Mouse (Mus musculus): ENCODE measurements at regions not wholly inside any gene's neighbourhood (a gene's known extent, or its start where the extent isn't known, plus 50 kb on each side); places are given as distances from the start of the nearest gene placed in this dataset.

DNA sequence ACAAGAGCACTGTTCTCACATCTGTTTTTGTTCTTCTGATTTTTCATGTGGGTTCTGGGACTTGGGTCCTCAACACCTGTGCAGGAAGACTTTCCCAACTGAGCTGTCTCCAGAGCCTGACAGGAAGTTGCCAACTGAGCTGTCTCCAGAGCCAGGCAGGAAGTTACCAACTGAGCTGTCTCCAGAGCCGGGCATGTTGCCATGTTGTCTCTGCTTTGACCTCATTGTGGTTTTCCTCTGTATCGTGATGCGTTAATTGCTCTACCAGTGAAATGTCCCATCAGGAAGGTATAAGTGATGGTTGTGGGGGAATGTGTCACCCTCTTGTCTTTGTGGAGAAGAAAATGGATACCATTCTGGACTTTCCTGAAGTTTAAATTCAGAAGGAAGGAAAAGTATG, 54.4 kb upstream of the Olfm4 start:
- H3K9ac ChIP-seq (replicated peaks), result no peak overlapping the region
- no peaks in the 10 kb centered on the region for H3K27me3 ChIP-seq
- H3K36me3 ChIP-seq, result no peaks in the 10 kb centered on the region
- no peaks in the 10 kb centered on the region for H3K4me1 ChIP-seq
- no peak overlapping the region for H3K4me2 ChIP-seq (replicated peaks)
- no peaks in the 10 kb centered on the region for H3K9me3 ChIP-seq
- H3K27ac ChIP-seq (replicated peaks), result no peak overlapping the region
- WGBS, result 96% methylated on average over 3 of the region's 3 CpGs
- no peak overlapping the region for H3K4me3 ChIP-seq
- ATAC-seq (ENCODE audit: low FRiP score, low read depth), result no peak

DNA sequence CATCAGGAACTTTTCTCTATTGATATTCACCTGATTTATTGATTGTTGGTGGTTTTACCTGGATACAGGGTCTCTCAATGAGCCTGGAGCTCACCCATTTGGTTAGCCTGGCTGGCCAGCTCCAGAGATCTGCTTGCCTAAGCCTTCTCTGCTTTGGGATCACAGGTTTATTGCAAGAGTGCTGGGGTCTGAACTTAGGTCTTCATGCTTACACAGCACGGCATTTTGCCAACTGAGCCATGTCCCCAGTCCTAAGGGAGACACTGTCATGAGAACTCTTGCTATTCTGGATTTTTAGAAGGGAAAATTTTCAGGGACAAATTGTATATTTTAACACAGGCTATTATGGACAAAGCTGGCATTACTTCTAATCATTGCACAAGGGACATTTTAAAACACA, 56.7 kb upstream of the Olfm4 start:
- 72% methylated on average over 1 of the region's 1 CpGs for WGBS
- no peaks in the 10 kb centered on the region for H3K9me3 ChIP-seq

DNA sequence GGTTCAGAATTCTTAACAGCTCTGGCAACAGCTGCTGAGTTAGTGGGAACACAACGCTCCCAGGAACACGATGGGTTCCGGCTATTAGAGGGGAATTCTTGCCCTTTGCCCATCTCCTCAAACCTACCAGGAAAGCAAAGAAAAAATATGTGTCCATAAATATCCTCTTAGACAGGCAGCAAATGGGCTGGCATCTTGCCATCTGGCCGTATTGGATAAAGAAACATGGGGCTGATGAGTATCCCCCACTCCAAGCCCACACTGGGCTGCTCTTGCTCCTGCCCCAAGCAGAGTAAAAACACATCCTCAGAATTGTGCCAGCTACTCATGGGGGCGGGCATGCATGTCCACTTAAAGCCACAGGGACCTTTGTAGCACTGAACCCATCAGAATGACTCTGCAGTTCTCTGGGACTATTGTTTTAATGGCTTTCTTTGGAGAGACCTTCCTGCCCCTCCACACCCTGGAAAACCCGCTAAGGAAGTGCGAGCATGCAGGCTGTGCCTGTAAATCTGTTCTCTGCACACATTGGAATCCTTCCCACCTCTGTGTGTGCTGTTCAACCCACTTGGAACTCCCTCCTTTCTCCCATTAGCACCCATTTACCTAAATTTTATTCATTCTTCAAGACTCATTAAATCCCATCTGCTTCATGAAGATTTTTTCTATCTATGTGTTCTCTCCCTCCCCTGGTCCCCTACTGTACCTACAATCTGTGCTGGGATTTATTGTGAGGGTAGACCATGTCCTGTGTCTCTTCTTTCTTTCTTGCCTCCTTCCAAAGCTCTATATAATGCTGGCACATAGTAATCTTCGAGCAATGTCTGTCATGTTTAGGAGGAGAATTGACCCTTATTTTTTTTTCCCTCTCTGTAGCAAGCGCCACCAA, 66.7 kb upstream of the Olfm4 start:
- Histone ChIP-seq H3K9ac (replicated peaks) (no peak overlapping the region), H3K36me3 (no peaks in the 10 kb centered on the region), H3K4me2 (replicated peaks) (no peak overlapping the region), H3K27ac (replicated peaks) (no peak overlapping the region), H3K4me3 (no peak overlapping the region), H3K4me1 (no peaks in the 10 kb centered on the region), H3K27me3 (peaks cover 19% of the 10 kb centered on the region), H3K9me3 (no peaks in the 10 kb centered on the region)
- no peak for ATAC-seq (ENCODE audit: low FRiP score, low read depth)
- 82% methylated on average over 9 of the region's 9 CpGs for WGBS

More for the DNA sequence above, 56.7 kb upstream of the Olfm4 start:
- Histone ChIP-seq H3K27me3 (no peaks in the 10 kb centered on the region), H3K4me1 (no peaks in the 10 kb centered on the region), H3K36me3 (no peaks in the 10 kb centered on the region), H3K4me2 (replicated peaks) (no peak overlapping the region), H3K27ac (replicated peaks) (no peak overlapping the region), H3K4me3 (no peak overlapping the region), H3K9ac (replicated peaks) (no peak overlapping the region)
- no peak for ATAC-seq (ENCODE audit: low FRiP score, low read depth)

DNA sequence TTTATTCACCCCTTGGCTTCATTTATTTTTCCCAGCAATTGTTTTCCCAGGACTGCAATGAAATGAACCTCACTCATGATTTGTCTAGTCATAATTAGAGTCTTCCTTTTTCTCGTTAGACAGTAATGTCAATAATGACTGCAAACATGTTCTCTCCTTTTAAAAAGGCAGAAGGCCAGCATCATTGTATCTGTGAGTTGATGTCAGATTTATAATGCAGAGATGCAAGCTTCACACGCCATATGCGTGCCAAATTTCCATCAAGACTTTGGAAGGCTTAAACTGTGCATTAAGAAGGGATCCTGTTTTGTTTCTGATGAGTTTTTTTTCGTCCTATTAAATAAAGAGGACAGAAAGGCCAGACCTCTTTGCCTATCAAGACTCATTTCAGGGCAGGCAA, 68.9 kb upstream of the Olfm4 start:
- Histone ChIP-seq H3K4me1 (peaks cover under 1% of the 10 kb centered on the region; the same call in 1 of the 2 replicates), H3K4me3 (no peak overlapping the region), H3K36me3 (no peaks in the 10 kb centered on the region), H3K27ac (replicated peaks) (no peak overlapping the region), H3K9ac (replicated peaks) (no peak overlapping the region), H3K9me3 (no peaks in the 10 kb centered on the region), H3K4me2 (replicated peaks) (no peak overlapping the region), H3K27me3 (peaks cover 34% of the 10 kb centered on the region)
- no peak for ATAC-seq (ENCODE audit: low FRiP score, low read depth)
- WGBS, result 82% methylated on average over 4 of the region's 4 CpGs

DNA sequence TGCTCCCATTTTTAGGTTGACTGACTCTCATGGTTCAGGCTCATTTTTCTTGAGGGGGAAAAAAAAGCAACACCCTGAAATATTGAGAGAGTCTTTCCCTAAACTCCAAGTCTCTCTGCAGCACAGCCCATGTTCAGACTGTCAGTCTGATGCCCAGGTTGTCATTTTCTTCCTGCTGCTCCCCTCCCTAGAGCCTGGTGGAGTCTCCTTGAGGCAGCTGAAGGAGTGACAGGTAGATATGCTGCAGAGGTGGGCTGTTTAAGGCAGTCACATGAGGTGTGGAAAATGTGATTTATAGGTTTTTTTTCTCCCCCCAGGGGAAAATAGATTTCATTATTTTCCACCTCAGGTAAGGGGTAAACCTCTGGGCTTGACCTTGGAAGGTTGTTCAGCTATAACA, 70.6 kb upstream of the Olfm4 start:
- peaks cover 8% of the 10 kb centered on the region for H3K4me1 ChIP-seq
- no peaks in the 10 kb centered on the region for H3K9me3 ChIP-seq
- no peak overlapping the region for H3K4me3 ChIP-seq
- H3K36me3 ChIP-seq, result no peaks in the 10 kb centered on the region
- peaks cover 44% of the 10 kb centered on the region for H3K27me3 ChIP-seq
- H3K4me2 ChIP-seq (replicated peaks), result no peak overlapping the region
- 0 out of 2 replicates have a peak, but pooled peaks have one; percentile 32 for ATAC-seq (ENCODE audit: low FRiP score, low read depth)
- H3K9ac ChIP-seq (replicated peaks), result no peak overlapping the region
- H3K27ac ChIP-seq (replicated peaks), result no peak overlapping the region

DNA sequence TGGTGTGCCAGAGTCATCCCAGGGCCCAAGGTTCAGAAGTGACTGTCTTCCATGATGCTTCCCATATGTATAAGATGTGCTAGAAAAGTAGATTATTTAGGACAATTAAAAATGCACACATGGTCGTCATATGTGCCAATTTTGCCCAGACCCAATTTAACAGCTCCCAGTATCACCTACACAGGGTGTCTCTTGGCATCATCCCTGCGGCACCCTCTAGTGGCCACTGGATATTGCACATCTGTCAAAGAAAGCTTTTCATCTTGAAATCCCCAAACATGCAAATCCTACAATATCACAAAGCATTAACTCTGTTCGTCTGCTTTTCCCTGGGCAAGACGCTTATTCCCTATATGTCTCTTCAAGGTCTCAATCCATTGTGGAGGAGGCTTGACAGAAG, 71.3 kb upstream of the Olfm4 start:
- ATAC-seq (ENCODE audit: low FRiP score, low read depth), result no peak
- WGBS, result 45% methylated on average over 4 of the region's 4 CpGs
- H3K4me1 ChIP-seq, result peaks cover 8% of the 10 kb centered on the region
- no peaks in the 10 kb centered on the region for H3K9me3 ChIP-seq
- H3K27ac ChIP-seq (replicated peaks), result no peak overlapping the region
- H3K27me3 ChIP-seq, result peaks cover 51% of the 10 kb centered on the region
- H3K4me3 ChIP-seq, result no peak overlapping the region
- no peaks in the 10 kb centered on the region for H3K36me3 ChIP-seq
- H3K4me2 ChIP-seq (replicated peaks), result no peak overlapping the region
- no peak overlapping the region for H3K9ac ChIP-seq (replicated peaks)

DNA sequence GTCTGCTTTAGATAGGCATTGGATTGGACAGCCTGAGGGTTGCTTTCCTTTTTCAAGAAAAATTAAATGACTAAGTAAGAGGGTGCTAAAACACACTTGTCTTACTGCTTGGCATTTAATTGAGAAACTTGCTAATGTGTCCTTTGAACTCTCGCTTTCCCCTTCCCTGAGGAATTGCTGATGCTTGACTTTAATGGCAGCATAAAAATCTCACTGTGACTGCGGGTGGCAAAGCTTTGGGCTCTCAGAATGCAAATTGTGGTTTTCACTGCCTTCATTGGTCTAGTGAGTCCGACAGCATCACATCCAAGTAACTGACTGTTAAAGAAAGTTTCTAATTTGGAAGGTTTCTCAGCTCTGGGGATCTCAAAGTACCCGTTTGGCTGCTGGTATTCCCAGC, 76.1 kb upstream of the Olfm4 start:
- no peak for ATAC-seq (ENCODE audit: low FRiP score, low read depth)
- H3K4me1 ChIP-seq, result peaks cover 17% of the 10 kb centered on the region
- H3K36me3 ChIP-seq, result no peaks in the 10 kb centered on the region
- 50% methylated on average over 4 of the region's 4 CpGs for WGBS
- H3K27me3 ChIP-seq, result peaks cover 66% of the 10 kb centered on the region
- no peak overlapping the region for H3K9ac ChIP-seq (replicated peaks)
- no peaks in the 10 kb centered on the region for H3K9me3 ChIP-seq
- H3K4me2 ChIP-seq (replicated peaks), result no peak overlapping the region
- H3K4me3 ChIP-seq, result no peak overlapping the region
- no peak overlapping the region for H3K27ac ChIP-seq (replicated peaks)

DNA sequence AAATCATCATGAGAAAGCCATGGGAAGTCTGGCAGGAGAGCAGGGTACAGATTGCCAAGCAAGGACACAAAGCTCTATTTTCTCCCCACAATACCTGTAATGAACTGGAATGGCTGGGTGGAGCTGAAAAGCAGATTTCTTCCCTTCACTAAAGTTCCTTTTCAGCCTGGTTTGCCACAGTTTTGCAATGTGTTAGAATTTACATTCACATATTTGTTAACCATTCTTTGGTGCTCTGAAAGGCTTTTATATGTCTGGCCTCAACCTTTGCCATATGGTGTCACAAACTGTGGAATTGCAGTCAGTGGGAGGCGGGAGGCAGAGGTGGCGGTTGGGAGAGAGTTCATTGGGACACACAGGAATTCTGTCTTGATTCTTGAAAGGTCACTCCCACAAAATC, 78.3 kb upstream of the Olfm4 start:
- H3K36me3 ChIP-seq, result no peaks in the 10 kb centered on the region
- no peak overlapping the region for H3K4me2 ChIP-seq (replicated peaks)
- H3K27ac ChIP-seq (replicated peaks), result no peak overlapping the region
- 36% methylated on average over 2 of the region's 2 CpGs for WGBS
- H3K4me3 ChIP-seq, result no peak overlapping the region
- no peak overlapping the region for H3K9ac ChIP-seq (replicated peaks)
- H3K27me3 ChIP-seq, result peaks cover 48% of the 10 kb centered on the region
- ATAC-seq (ENCODE audit: low FRiP score, low read depth), result no peak
- peaks cover 23% of the 10 kb centered on the region for H3K4me1 ChIP-seq
- H3K9me3 ChIP-seq, result no peaks in the 10 kb centered on the region

DNA sequence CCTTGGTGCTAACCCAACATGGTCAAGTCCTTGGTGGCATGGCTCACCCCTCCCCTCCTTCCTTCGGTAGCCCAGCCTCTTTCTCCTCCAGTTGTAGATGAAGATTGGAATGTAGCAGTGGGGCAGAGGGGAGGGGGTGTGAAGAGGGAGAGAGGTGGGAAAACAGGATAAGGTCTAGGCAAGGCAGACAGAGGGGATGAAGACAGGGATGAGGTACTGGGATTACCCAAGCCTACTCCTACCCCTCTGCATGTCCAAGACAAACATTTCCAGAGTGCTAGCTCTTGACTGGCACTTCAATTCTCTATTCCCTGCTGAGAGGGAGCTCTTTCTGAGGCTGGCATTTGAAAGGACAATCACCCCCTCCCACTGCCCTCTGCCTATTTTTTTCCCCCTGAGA, 81.5 kb upstream of the Olfm4 start:
- Histone ChIP-seq H3K4me1 (peaks cover 26% of the 10 kb centered on the region), H3K9ac (replicated peaks) (no peak overlapping the region), H3K27me3 (peaks cover 42% of the 10 kb centered on the region), H3K4me3 (no peak overlapping the region), H3K36me3 (no peaks in the 10 kb centered on the region), H3K4me2 (replicated peaks) (no peak overlapping the region), H3K9me3 (no peaks in the 10 kb centered on the region), H3K27ac (replicated peaks) (no peak overlapping the region)
- 29% methylated on average over 1 of the region's 1 CpGs for WGBS
- peak; percentile 87 for ATAC-seq (ENCODE audit: low FRiP score, low read depth)

DNA sequence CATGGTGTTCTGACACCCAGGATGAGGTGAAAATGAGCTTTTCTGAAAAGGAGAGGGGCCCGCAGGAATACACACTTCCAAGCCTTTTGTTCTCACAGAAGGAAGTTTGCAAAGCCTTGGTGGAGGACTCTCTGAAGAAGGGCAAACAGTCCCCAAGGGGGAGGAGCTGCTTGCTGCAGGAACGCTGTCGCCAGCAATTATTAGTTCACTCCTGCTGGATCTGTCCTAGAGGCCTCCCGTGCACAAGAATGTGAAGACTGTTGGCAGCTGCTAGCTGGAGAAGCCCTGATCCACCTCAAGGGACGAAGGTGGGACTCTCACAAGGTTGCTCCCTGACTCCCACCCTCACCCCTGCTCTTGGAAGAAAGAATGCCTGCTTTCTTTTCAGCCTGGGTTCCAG, 85.6 kb upstream of the Olfm4 start:
- Histone ChIP-seq H3K4me1 (peaks cover 19% of the 10 kb centered on the region), H3K4me2 (replicated peaks) (no peak overlapping the region), H3K4me3 (no peak overlapping the region), H3K27ac (replicated peaks) (no peak overlapping the region), H3K27me3 (peaks cover 33% of the 10 kb centered on the region), H3K36me3 (no peaks in the 10 kb centered on the region), H3K9ac (replicated peaks) (no peak overlapping the region), H3K9me3 (no peaks in the 10 kb centered on the region)
- ATAC-seq (ENCODE audit: low FRiP score, low read depth), result no peak
- 19% methylated on average over 5 of the region's 5 CpGs for WGBS

DNA sequence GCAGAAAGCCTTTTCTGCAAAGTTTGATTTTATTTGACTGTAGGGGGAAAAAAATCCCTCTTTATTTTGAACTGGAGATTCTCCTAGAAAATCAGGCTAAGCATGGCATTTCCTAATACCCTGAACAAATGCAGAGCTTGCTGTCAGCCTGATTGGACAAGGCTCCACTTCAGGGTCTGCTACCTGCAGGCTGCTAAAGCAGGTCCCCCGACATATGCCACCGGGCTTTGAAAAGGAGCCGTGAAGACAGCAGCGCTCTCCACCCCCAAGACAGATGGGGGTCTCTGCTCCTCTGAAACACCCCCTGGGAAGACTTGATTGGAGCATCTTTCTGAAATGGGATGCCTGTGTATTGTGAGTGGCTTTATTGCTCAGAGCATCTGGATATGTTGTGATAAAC, 90.6 kb upstream of the Olfm4 start:
- H3K27me3 ChIP-seq, result peaks cover 35% of the 10 kb centered on the region
- no peaks in the 10 kb centered on the region for H3K36me3 ChIP-seq
- peaks cover 6% of the 10 kb centered on the region for H3K4me1 ChIP-seq
- no peak overlapping the region for H3K4me3 ChIP-seq
- no peak overlapping the region for H3K27ac ChIP-seq (replicated peaks)
- no peak overlapping the region for H3K4me2 ChIP-seq (replicated peaks)
- no peak for ATAC-seq (ENCODE audit: low FRiP score, low read depth)
- H3K9ac ChIP-seq (replicated peaks), result no peak overlapping the region
- H3K9me3 ChIP-seq, result no peaks in the 10 kb centered on the region
- 49% methylated on average over 4 of the region's 4 CpGs for WGBS

DNA sequence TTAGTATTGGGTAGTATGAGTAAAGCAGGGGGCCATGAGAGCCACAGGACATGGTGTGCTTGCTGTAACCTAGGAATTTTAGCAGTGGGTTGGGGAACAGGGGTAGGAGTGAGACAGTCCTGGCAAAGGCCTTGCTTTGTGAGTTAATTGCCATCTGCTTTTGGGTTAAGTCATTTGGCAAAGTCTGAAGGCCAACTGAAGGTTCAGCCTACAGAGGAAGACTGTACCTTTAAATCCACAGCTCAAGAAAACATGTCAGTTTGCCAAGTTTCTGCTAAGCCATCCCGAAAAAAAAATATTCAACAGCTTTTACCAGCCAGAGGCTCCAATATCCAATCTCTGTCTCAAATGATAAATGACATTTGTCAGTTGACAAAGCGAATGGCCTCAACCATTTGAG, 93.2 kb upstream of the Olfm4 start:
- Histone ChIP-seq H3K4me3 (no peak overlapping the region), H3K36me3 (no peaks in the 10 kb centered on the region), H3K4me2 (replicated peaks) (no peak overlapping the region), H3K9ac (replicated peaks) (no peak overlapping the region), H3K9me3 (no peaks in the 10 kb centered on the region), H3K27me3 (peaks cover 39% of the 10 kb centered on the region), H3K27ac (replicated peaks) (no peak overlapping the region), H3K4me1 (no peaks in the 10 kb centered on the region; the same call in 1 of the 2 replicates)
- WGBS, result 88% methylated on average over 2 of the region's 2 CpGs
- ATAC-seq (ENCODE audit: low FRiP score, low read depth), result no peak

DNA sequence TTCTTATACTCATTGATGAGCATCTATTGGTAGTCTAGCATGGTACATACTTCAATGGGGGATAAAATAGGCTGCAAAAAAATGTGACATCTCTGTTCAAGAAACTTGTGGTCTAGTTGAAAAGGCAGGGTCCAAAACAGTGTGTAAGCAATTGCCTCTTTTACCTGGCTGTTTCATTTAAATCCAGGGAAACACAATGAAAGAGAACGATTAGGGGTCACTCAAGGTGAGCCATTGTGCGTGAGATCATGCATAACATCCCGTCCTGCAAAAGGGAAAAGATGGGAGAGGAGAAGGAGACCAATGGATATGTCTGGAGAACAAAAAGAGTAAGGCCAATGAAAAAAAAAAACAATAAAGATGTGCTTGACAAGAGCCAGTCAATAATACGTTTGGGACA, 93.6 kb upstream of the Olfm4 start:
- H3K4me1 ChIP-seq, result no peaks in the 10 kb centered on the region; the same call in 1 of the 2 replicates
- no peak overlapping the region for H3K27ac ChIP-seq (replicated peaks)
- ATAC-seq (ENCODE audit: low FRiP score, low read depth), result no peak
- no peaks in the 10 kb centered on the region for H3K36me3 ChIP-seq
- no peak overlapping the region for H3K9ac ChIP-seq (replicated peaks)
- H3K4me3 ChIP-seq, result no peak overlapping the region
- WGBS, result 79% methylated on average over 4 of the region's 4 CpGs
- no peaks in the 10 kb centered on the region for H3K9me3 ChIP-seq
- H3K4me2 ChIP-seq (replicated peaks), result no peak overlapping the region
- H3K27me3 ChIP-seq, result peaks cover 43% of the 10 kb centered on the region
